Mouse (Mus musculus) adrenal gland, adult 18-20 months (tissue): ENCODE measurements around the gene Mctp2. TPM values are rescaled to one million over a fixed set of nuclear protein-coding genes. Genes with fewer than 3 reads are reported as not detected.
A peak's percentile ranks its signal among the peaks of the same experiment; 100 is the strongest.

Source experiments
- DNase-seq, 2 experiments: peaks; one replicate each; pipeline ENCODE4 v3.0.0; 2021 to 2022; ENCODE audit warnings: low spot score in 2 of 2
- total RNA-seq, 2 experiments: library from RNA; stranded (reverse); gene quantifications; 1 replicate in 1 of 2; 2 replicates in 1 of 2; pipeline ENCODE4 v1.2.3; 2021

The Mctp2 gene
- total RNA-seq, 2 experiments from 2014 or later, result 2.5 to 2.6 TPM

GRCm38 (mm10) chr7:72181651-72182050 lies 124.8 kb downstream of the Mctp2 start:
- no peak for DNase-seq

- DNase-seq, result no peak
These were observed 137.1 kb downstream of the Mctp2 start for GRCm38 (mm10) chr7:72169320-72169719.

DNA sequence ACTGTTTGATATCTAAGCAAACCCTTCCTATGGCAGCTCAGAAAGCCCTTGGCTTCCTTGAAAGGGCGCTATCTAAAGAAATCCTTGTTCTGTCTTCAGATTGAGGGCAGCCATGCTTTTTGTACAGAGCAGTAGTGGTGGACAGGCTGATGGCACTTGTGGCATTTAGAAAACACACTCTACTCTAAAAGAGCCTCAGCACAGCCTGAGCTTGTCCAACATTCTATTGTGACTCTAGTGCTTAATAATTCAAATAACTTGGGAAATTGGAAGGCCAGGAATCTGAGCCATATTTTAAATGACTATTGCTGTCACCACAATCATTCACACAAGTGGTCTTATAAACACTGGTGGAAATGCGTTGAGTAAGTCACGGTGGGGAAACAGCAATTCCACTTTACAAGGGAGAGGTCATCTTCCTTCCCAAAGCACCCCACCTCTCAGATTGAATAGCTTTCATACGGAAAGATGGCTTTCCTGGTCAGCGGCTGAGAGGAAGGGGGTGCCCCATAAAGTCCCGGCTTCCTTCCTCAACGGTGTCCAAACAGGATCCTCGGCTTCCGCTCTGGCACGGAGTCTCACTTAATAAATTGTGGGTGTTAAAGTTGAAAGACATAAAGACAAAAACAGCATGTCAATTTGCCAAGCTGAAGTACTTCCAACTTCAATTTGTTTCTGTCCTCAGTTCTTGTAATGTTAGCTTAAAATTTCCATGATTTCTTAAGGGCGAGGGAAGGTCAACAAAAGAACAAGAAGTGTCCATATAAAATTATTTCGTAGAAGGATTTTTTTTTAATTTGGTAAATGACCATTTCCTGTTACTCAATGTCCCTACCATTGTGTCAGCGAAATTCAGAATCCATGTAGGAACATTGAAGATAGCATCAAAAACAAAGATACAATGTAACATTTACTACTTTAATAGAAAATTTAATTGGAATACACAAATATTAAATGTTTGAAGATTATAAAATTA lies 140.4 kb downstream of the Mctp2 start:
- peak in 1 of 2 experiments; percentile 43 for DNase-seq

GRCm38 (mm10) chr7:72162256-72162655 lies 144.2 kb downstream of the Mctp2 start:
- DNase-seq, result no peak

- no peak for DNase-seq
These were observed 146.8 kb downstream of the Mctp2 start for GRCm38 (mm10) chr7:72159513-72160063.

- DNase-seq, result no peak
These were observed 155.4 kb downstream of the Mctp2 start for GRCm38 (mm10) chr7:72150799-72151708.

GRCm38 (mm10) chr7:72149073-72149472 lies 157.3 kb downstream of the Mctp2 start:
- peak; percentile 22 to 50 for DNase-seq

DNA sequence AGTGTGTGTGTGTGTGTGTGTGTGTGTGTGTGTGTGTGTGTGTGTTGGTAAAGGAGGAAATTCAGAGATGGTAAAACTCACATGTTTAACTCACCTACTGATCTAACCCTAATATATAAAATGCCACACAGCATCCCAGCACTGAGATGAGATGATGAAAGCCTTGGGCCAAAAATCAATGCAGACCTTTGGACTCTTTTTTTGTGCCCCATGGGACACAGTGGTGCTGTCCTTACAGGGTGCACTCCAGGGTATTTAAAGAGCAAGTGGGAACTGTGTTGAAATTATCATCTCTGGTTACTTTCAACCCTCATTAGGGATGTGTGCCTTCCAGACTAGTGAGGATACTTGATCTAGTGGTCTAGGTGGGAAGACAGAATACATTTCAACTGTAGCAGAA lies 159.6 kb downstream of the Mctp2 start:
- no peak for DNase-seq

DNA sequence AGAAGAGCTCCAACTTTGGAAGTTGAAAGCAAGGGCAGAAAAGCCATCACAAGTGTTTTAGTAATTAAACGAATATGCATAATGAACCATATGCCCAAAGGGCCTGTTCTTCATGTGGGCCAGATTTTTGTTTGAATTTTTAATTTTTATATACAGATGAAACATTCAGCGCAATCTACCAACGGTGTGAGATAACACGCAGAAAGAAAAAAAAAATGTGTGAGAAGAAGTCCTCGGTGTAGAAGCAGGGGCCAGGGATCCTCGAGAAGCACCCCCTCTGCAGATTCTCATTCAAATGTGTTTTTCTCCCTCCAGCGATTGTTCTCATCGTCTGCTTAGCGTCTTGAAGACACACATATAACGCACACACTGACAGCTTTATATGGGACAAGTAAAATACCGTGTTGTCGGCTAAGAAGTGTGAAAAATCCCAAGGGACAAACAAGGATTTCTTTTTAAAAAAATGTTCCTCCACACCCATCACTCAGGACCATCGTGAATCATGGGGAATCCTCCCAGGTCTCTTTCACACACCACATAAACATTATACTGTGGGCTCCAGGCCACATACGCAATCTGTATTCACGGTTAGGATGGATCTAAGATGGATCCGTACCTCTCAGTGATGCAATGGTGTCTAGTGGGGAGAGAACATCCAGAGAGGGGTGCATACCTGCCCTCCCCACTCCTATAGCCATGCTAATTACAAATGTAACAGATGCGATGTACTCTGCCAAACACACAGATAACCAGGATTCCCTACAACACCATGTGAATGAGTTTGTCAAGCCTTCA lies 160.5 kb downstream of the Mctp2 start:
- no peak for DNase-seq

DNA sequence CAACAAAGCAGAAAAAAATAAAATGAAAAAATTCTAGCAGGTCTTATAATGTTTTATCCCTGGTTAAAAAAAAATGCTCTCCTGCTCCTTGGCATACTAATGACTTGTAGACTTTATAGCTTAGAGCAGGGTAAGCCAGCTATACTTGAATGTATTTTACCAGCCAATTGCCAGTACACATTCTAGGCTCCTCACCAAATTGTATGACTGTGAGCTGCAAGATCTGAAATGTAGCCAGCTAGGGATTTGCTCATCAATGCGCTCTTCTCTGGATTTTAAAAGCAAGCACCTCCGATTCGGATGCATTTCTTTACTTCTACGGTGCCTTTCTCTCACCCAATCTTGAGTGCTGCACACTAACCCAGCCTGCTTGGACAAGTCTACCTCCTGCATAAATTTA lies 167.7 kb downstream of the Mctp2 start:
- no peak for DNase-seq

DNA sequence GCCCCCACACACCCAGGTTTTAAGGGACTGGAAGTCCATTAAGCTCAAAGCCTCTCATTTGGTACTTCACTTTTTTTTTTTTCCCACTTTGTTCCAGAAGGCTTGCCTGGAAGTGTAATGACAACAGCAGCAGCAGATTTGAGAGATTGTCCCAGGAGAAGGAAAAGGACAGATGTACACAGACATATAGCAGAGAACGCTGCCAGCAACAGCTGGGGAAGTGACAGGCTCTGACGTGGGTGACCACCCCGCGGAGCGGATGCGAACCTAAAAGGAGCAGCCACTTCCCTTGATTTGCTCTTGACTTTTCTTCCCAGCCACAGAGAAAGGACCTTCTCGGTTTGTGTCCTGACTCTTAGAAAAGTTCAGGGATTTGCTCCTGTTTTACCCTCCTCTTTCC lies 185.4 kb downstream of the Mctp2 start:
- DNase-seq, result no peak

DNA sequence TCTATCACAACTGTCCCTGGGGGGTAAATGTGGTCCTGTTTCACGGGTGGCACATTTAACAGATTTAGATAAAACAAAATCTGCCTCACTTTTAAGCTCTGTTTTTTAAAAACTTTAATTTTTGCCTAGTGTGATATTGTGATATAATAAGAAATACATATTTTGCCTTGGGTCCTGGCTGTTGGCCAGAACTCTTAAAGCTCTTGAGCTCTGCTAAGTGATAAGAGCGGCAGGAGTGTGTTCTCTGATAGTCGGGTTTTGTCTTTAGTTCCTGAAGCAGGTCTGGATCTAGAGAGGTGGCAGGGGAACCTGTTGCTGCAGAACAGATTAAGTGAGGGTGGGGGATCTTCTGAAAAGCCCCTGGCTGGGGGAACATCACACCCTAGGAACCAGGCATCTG lies 186.7 kb downstream of the Mctp2 start:
- DNase-seq, result no peak

- DNase-seq, result no peak
These were observed 188.9 kb downstream of the Mctp2 start for GRCm38 (mm10) chr7:72117376-72118077.

GRCm38 (mm10) chr7:72115073-72115472 lies 191.3 kb downstream of the Mctp2 start:
- no peak for DNase-seq

DNA sequence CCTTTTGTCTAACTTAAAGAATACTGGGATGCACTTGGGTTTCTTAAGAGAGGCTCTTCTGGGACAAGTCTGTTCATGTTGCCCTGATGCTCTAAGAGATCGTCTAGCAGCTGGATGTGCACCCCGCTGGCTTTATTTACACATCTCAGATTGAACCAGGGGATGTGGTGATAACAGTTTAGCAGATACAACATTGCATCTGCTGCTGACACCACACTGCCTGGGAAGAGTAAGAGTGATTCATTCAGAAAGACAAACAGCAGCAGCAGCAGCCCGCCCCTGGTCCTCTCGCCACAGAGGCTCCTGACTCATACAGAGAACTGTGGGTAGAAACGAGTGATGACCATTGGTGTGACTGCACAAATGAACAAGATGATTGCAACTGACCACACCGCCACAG lies 195.8 kb downstream of the Mctp2 start:
- no peak for DNase-seq

GRCm38 (mm10) chr7:72108639-72109399 lies 197.6 kb downstream of the Mctp2 start:
- DNase-seq, result no peak

DNA sequence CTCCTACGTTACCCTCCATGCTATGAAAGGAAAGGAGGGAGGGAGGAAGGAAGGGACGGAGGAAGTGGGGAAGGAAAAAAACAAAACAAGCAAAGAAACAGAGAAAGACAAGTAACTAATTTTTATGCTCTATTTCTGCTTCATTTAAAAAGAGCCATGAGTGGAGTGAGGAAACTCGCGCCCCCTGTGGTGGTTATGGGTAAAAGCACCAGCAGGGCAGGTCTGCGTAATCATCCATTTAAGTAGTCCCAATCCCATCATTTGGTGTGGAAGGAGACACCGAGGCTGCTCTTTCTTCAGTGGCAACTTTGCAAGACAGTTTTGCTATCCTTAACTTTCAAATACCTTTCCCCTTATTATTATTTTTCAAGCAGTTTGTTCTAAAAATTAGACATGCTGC lies 202.2 kb downstream of the Mctp2 start:
- DNase-seq, result no peak

- DNase-seq, result no peak
These were observed 202.8 kb downstream of the Mctp2 start for GRCm38 (mm10) chr7:72103654-72104053.

- no peak for DNase-seq
These were observed 205.7 kb downstream of the Mctp2 start for GRCm38 (mm10) chr7:72100683-72101082.
